Comparison of ENCODE assay signal across 9 mouse cellular contexts in the genomic region with DNA sequence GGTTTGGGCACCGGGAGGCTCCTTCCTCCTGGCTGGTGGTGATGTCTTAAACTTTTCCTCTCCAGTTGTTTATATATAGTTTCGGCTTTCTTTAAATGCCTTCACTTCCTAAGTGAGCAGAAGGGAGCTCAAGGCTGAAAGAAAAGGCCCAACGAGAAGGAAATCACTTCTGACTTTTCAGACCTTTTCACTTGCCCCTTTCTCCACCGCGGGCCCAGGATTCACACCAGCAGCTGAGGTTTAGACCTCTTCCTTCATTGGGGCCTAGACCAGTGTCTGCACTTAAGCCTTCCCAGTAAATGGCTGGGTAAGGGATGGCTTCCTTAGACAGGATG. TPM values are rescaled to one million over a fixed set of nuclear protein-coding genes. Genes with fewer than 3 reads are reported as not detected.
DNase-seq lines count a peak whose midpoint lies in the region; ATAC-seq and TF ChIP-seq lines count a peak whose summit lies in the region.
"Had no signal": no experiment of that assay in that cellular context is flagged by ENCODE, and none has a peak within 500 bp of the region (broad histone marks: within the 10 kb centered on the region; RNA-seq: fewer than 3 reads in every experiment).

No protein-coding gene starts in this region.

- H3K4me3 ChIP-seq in liver, embryonic 12.5 days, result peak overlapping the region; percentile 34; the same call in 1 of the 2 replicates
- no peak overlapping the region for H3K4me3 ChIP-seq in liver, postnatal 0 days (ENCODE audit: low read depth, low read length)
- H3K4me3 ChIP-seq in forebrain, embryonic 11.5 days (ENCODE audit: low read depth, low read length), result peak overlapping the region; percentile 66
- H3K4me3 ChIP-seq in intestine, embryonic 15.5 days (replicated peaks), result peak overlapping the region; percentile 39
- peak overlapping the region; percentile 33 for H3K4me3 ChIP-seq in neural tube, embryonic 15.5 days (replicated peaks)

- H3K4me1 ChIP-seq in liver, embryonic 12.5 days, result no peaks in the 10 kb centered on the region
- no peaks in the 10 kb centered on the region for H3K4me1 ChIP-seq in liver, postnatal 0 days (ENCODE audit: insufficient read depth)
- H3K4me1 ChIP-seq in forebrain, embryonic 11.5 days (replicated peaks; ENCODE audit: control insufficient read depth, insufficient read depth, low read length), result peaks cover 2% of the 10 kb centered on the region; the same call in 1 of the 2 replicates
- peaks cover 7% of the 10 kb centered on the region for H3K4me1 ChIP-seq in intestine, embryonic 15.5 days (replicated peaks)
- peaks cover 10% of the 10 kb centered on the region for H3K4me1 ChIP-seq in neural tube, embryonic 15.5 days

- no peak for TF ChIP-seq CTCF in liver, postnatal 0 days (IDR thresholded peaks at IDR 0.05; ENCODE audit: low read depth)

- H3K9me3 ChIP-seq in liver, embryonic 12.5 days (replicated peaks), result no peaks in the 10 kb centered on the region
- no peaks in the 10 kb centered on the region for H3K9me3 ChIP-seq in liver, postnatal 0 days (ENCODE audit: low read length)
- no peaks in the 10 kb centered on the region for H3K9me3 ChIP-seq in forebrain, embryonic 11.5 days (ENCODE audit: control insufficient read depth, low read length)
- no peaks in the 10 kb centered on the region for H3K9me3 ChIP-seq in intestine, embryonic 15.5 days
- no peaks in the 10 kb centered on the region for H3K9me3 ChIP-seq in neural tube, embryonic 15.5 days (replicated peaks)

- no peak for ATAC-seq in liver, embryonic 12.5 days
- ATAC-seq in liver, postnatal 0 days, result no peak
- ATAC-seq in forebrain, embryonic 11.5 days (replicated peaks; ENCODE audit: low FRiP score), result no peak
- no peak for ATAC-seq in intestine, embryonic 15.5 days
- ATAC-seq in neural tube, embryonic 15.5 days (ENCODE audit: low FRiP score), result no peak

- WGBS in liver, embryonic 12.5 days (ENCODE audit: insufficient replicate concordance), result 4% methylated on average over 5 of the region's 5 CpGs
- 0% methylated on average over 5 of the region's 5 CpGs for WGBS in liver, postnatal 0 days (ENCODE audit: insufficient replicate concordance)
- WGBS in forebrain, embryonic 11.5 days, result 2% methylated on average over 5 of the region's 5 CpGs
- WGBS in intestine, embryonic 15.5 days, result 1% methylated on average over 5 of the region's 5 CpGs
- under 1% methylated on average over 5 of the region's 5 CpGs for WGBS in neural tube, embryonic 15.5 days

- no peak overlapping the region for H3K27ac ChIP-seq in liver, embryonic 12.5 days
- H3K27ac ChIP-seq in liver, postnatal 0 days (ENCODE audit: low read depth), result no peak overlapping the region
- peak overlapping the region; percentile 100 for H3K27ac ChIP-seq in forebrain, embryonic 11.5 days (ENCODE audit: low read depth, low read length)
- no peak overlapping the region for H3K27ac ChIP-seq in intestine, embryonic 15.5 days
- no peak overlapping the region for H3K27ac ChIP-seq in neural tube, embryonic 15.5 days (replicated peaks)

- no peak for DNase-seq in liver, postnatal 0 days
- DNase-seq in forebrain, embryonic 11.5 days (ENCODE audit: low spot score), result no peak
- no peak for DNase-seq in right cerebral cortex, postnatal 25 days
- no peak for DNase-seq in right cerebral cortex, postnatal 14 days
- DNase-seq: cerebellum, postnatal 36 days; thymus, postnatal 36 days had no signal

- H3K9ac ChIP-seq in liver, embryonic 12.5 days, result no peak overlapping the region
- H3K9ac ChIP-seq in liver, postnatal 0 days (replicated peaks), result no peak overlapping the region
- H3K9ac ChIP-seq in forebrain, embryonic 11.5 days (ENCODE audit: low read length), result peak overlapping the region; percentile 99
- 0 out of 2 replicates have a peak overlapping the region, but pooled peaks have one; percentile 27 for H3K9ac ChIP-seq in intestine, embryonic 15.5 days
- H3K9ac ChIP-seq in neural tube, embryonic 15.5 days (replicated peaks), result no peak overlapping the region

- no peaks in the 10 kb centered on the region for H3K36me3 ChIP-seq in liver, embryonic 12.5 days
- no peaks in the 10 kb centered on the region for H3K36me3 ChIP-seq in liver, postnatal 0 days (replicated peaks; ENCODE audit: insufficient read depth, low read length)
- H3K36me3 ChIP-seq in forebrain, embryonic 11.5 days (ENCODE audit: control insufficient read depth, insufficient read depth, low read length), result no peaks in the 10 kb centered on the region
- H3K36me3 ChIP-seq in intestine, embryonic 15.5 days, result no peaks in the 10 kb centered on the region
- no peaks in the 10 kb centered on the region for H3K36me3 ChIP-seq in neural tube, embryonic 15.5 days

- H3K4me2 ChIP-seq in liver, embryonic 12.5 days, result peak overlapping the region; percentile 53
- H3K4me2 ChIP-seq in liver, postnatal 0 days (ENCODE audit: low read depth, low read length), result no peak overlapping the region
- peak overlapping the region; percentile 93 for H3K4me2 ChIP-seq in forebrain, embryonic 11.5 days (ENCODE audit: low read depth, low read length, severe bottlenecking)
- H3K4me2 ChIP-seq in intestine, embryonic 15.5 days (replicated peaks), result peak overlapping the region; percentile 82
- peak overlapping the region; percentile 66 for H3K4me2 ChIP-seq in neural tube, embryonic 15.5 days

- no peak for TF ChIP-seq EP300 in liver, postnatal 0 days (IDR thresholded peaks at IDR 0.05; ENCODE audit: low read depth)

- peaks cover 48% of the 10 kb centered on the region for H3K27me3 ChIP-seq in liver, embryonic 12.5 days (replicated peaks)
- H3K27me3 ChIP-seq in liver, postnatal 0 days (ENCODE audit: insufficient read depth, low read length), result peaks cover 39% of the 10 kb centered on the region
- H3K27me3 ChIP-seq in forebrain, embryonic 11.5 days (ENCODE audit: control insufficient read depth, insufficient read depth, low read length), result peaks cover 5% of the 10 kb centered on the region; the same call in 1 of the 2 replicates
- peaks cover 47% of the 10 kb centered on the region for H3K27me3 ChIP-seq in intestine, embryonic 15.5 days (replicated peaks)
- H3K27me3 ChIP-seq in neural tube, embryonic 15.5 days (replicated peaks), result peaks cover 63% of the 10 kb centered on the region

RNA-seq across cellular contexts. Expression of gene Gm43517, which starts 16.8 kb away (rescaled TPM):
- polyA plus RNA-seq in liver, embryonic 12.5 days (2016; fragmentation: Nextera tagmentation; extraction: Ambion mirVana), result not detected in 2 replicates
- polyA plus RNA-seq in liver, postnatal 0 days (2015; fragmentation: Nextera tagmentation; extraction: Ambion mirVana), result not detected in 2 replicates
- polyA plus RNA-seq in forebrain, embryonic 11.5 days (2014; fragmentation: Nextera tagmentation; extraction: Ambion mirVana), result 1.3 and 1.4 TPM in 2 replicates
- not detected in 2 replicates for polyA plus RNA-seq in intestine, embryonic 15.5 days (2015; fragmentation: Nextera tagmentation; extraction: Ambion mirVana)
- polyA plus RNA-seq in neural tube, embryonic 15.5 days (2015; fragmentation: Nextera tagmentation; extraction: Ambion mirVana), result not detected in 2 replicates

RNA-seq across cellular contexts. Expression of gene Foxg1, which starts 19.3 kb away (rescaled TPM):
- polyA plus RNA-seq in liver, embryonic 12.5 days (2016; fragmentation: Nextera tagmentation; extraction: Ambion mirVana), result 0.06 TPM in 1 of 2 replicates, not detected in the other
- not detected in 2 replicates for polyA plus RNA-seq in liver, postnatal 0 days (2015; fragmentation: Nextera tagmentation; extraction: Ambion mirVana)
- 40.4 and 45.5 TPM in 2 replicates for polyA plus RNA-seq in forebrain, embryonic 11.5 days (2014; fragmentation: Nextera tagmentation; extraction: Ambion mirVana)
- 0.05 TPM in 1 of 2 replicates, not detected in the other for polyA plus RNA-seq in intestine, embryonic 15.5 days (2015; fragmentation: Nextera tagmentation; extraction: Ambion mirVana)
- polyA plus RNA-seq in neural tube, embryonic 15.5 days (2015; fragmentation: Nextera tagmentation; extraction: Ambion mirVana), result 0.36 TPM in 1 of 2 replicates, not detected in the other

Comparison
In these comparisons a context has a peak if more than half of its experiments do, and no peak if none do; other contexts are left out.
1. H3K9ac ChIP-seq: peak in forebrain, embryonic 11.5 days (single experiment) and intestine, embryonic 15.5 days (single experiment); none in liver, embryonic 12.5 days (single experiment), liver, postnatal 0 days (single experiment) and neural tube, embryonic 15.5 days (single experiment).
2. RNA of gene Foxg1, which starts 19.3 kb away (polyA plus RNA-seq): 40.4 to 45.5 TPM in forebrain, embryonic 11.5 days; 0.36 TPM in neural tube, embryonic 15.5 days, 0.05 TPM in intestine, embryonic 15.5 days, 0.06 TPM in liver, embryonic 12.5 days and not detected in liver, postnatal 0 days; every median in the first group is over 10 times any median in the second.